Mouse (Mus musculus) right cerebral cortex, postnatal 36 days (tissue): ENCODE results near the gene Als2cl.

Source experiments
- DNase-seq, 2 experiments: peaks; one replicate each; pipeline ENCODE4 v3.0.0; 2022; ENCODE audit warnings: low spot score in 2 of 2, mixed read lengths in 1 of 2

The Als2cl gene

DNA sequence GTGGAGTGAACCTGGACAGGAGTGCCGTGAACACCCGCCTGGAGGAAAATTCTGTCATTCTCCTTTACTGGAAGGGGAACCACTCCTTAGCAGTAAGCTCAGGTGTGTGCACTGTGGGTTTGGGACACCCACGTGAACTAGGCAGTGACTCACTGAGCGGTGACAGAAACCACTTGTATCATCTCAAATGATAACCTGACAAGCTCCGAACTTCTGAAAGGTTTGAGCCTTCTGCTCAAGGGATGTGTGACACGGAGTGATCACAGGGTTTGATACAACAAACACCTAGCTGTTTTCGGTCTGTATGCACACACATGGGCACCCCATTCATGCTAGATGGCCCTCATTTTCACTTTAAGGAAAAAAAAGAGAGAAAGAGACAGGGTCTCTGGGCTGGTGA lies 37.1 kb downstream of the Als2cl start, which contains the start of gene Fam240a:
Fam240a (minus strand) TSS at position 76 of the 400 bp plus-strand sequence.
- no peak for DNase-seq

DNA sequence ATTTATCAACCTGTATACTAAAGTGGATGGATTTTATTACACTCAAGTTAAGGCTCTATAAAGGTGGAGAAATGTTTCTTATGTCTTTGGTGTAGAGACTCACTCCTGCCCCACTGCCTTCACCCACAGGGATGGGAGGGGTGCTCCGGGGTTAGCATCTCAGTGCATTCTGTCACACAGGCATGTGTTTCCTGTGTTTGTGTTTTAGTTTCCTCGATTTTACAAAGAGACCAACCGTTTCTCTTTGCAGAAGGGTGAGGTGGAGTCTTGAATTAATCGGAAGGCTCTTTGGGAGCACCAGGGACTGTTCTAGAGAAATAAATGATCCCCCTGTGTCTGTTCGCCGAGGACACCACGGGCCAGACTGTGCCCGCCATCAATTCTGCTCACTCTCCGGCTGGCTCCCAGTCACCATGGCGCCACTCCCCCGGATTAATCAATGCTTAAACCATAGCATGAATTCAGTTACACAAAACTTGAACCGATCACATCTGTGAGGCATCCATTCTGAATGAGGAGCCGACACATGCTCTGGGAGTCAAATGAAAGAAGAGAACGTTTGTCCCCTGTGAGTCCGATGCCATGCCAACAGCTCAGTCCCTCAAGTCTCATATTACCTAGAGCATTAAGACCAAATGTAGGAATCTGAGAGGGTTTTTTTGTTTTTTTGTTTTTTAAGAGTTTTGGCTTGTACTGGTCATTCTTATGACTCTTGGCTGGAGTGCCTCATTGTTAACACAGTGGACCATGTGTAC lies 41.2 kb downstream of the Als2cl start:
- no peak for DNase-seq

DNA sequence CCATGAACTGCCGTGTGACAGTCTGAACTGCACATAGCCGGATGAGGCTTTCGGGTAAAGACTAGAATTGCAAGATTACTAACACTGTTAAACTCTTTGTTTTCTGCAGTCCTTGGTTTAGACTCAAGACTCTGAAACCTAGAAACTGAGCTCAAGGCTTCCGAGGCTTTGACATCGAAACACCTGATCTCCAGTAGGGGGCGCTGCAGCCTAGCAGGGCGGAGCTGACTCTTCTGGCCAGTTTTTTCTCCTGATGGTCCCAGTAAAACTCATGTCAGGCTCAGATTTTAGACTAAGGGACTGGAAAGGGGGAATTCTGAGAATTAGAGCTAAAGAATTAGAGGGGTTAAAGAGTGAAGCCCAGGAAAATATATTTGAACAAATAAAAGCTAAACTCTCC lies 43.1 kb downstream of the Als2cl start:
- peak; percentile 19 to 34 for DNase-seq

DNA sequence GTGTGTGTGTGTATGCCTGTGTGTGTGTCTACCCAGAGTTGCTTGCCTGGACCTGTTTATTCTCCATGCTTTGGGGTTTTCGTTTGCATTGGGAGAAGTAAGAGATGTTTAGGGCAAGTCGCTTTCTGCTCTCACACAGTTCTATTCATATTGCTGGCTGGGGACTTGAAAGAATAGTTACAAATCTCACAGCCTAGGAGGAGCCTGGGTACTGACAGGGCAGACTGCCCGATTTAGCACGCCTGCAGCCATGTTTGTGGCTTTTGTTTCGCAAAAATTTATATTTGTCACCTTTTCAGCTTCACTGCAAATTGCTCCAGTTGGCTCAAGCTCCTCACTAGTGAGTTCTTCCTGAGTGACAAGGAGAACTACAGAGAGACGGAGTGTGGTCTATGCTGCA lies 51.9 kb downstream of the Als2cl start:
- DNase-seq = no peak

DNA sequence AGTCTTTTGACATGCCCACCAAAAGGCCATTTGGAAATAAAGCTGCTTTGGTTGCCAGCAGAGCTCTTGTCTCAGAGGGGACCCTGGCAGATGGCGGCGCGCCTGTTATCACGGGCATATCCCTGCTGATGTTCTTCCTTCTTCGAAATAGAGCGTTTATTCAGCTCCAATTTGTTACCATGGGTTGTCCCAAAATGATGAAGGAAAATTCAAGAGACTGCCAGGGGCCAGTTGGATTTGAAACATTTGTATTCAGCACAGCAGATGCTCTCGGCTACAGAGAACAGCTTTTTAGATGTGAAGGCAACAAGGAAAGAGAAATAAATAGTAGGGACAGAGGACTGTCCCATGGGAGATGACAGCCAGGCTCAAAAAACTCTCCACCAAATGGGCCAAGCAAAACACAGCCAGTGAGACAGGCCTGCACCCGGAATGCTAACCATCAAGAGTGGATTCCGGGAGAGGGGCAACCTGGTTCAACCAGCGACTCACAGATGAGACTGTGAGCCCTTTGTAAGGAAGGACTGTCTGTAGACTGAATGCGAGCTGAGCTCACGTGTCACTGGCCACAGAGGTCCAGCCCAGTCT lies 54.3 kb downstream of the Als2cl start:
- peak; percentile 7 to 23 for DNase-seq

DNA sequence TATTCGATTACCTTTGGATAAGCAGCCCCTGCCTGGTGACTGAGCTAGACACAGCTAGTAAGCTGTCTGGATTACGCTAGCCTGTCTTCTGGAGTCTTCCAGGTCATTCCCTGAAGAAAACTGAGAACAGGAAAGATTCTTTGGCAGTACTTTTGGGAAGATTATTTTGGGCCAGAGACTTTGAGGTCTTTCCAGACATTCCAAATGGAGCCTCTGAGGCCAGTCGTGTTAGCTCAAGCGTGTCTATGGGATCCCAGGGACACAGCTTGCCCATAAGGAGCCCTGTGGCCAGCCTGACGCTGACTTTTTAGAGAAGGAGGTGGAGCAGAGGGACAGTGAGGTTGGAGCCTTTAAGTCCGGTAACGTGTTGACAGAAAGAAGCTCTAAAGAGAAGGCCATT lies 56.3 kb downstream of the Als2cl start:
- no peak for DNase-seq

DNA sequence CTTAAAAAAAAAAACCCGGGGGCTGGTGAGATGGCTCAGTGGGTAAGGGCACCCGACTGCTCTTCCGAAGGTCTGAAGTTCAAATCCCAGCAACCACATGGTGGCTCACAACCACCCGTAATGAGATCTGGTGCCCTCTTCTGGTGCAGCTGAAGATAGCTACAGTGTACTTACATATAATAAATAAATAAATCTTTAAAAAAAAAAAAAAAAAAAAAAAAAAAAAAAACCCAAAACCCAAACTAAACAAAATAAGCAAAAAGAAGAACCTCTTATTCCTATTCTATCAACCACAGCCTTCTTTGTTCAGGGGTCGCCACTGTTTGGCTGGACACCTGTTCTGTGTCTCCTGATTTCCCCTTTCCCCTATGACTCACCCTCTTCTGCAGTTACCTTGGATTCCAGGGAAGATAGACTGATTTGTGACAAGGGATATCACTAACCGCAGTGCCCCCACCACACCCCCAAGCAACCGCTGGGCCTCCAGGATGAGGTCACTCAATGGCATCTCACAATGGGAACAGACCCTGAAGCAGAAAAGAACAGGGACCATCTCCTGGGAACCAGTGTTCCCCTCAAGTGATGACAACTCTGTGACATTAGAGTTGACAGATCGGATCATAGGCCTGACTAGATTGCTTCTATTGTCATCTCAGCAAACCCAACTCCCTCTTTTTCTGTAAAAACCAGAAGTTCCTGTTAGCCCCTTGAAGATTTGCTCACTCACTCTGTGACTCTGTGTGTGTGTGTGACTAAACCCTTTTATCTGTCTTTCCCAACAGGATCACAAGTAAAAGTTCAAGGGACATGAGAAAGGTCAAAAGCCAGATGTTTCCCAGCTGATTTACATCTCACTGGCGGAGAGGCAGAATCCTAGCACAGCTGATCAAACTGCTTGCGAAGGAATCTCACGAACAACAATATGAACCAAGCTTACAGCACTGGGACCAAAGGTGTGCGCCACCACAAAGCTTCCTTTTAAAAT lies 58.1 kb downstream of the Als2cl start:
- DNase-seq = no peak

DNA sequence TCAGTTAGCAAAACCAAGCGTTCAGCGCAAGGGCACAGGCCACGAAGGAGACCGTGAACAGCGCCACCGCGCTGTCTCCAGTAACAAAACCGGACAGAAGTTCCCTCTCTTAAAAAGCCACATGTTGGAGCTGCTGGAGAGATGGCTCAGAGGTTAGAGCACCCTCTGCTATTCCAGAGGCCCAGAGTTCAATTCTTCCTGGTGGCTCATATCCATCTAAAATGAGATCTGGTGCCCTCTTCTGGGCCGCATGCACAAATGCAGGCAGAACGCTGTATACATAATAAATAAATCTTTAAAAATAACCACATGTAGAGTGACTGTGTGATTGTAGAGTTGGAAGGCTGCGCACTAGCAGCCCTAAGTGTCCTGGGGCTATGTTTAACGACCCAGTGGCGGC lies 64.6 kb downstream of the Als2cl start:
- no peak for DNase-seq

DNA sequence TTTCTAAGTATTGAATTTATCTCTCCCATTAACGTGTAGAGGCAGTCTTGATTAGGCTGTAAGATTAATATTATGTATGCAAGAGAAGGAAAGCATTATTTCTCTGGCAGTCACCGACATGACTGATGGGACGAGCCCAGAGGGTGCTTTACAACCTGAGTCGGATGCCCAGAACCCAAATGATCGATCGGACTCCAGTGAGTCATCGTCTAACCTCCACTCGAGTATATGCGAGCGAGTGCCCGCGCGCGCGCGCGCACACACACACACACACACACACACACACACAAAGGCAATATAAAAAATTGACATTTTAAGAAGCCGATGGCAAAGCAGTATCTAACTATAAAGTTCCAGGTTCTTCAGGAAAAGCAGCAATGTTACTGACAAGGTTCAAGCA lies 65.7 kb downstream of the Als2cl start:
- DNase-seq = no peak

DNA sequence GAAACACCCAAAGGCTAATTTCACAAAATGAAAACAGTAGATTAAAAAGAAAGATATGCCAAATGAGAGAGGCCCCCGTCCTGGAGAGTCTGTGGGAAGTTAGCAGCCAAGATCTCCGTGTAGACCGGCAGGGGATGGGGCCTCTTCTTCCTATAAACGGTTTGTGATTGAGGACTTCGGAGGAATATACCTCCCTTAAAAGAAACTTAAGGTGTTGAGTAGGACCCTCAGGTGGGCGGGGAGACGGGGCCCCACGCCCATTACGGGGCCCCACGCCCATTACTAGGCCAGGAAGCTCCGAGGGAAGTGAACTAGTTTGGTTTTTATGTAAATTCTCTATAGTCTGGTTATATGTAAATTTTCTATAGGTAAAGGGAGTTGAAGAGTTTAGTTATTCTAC lies 66.3 kb downstream of the Als2cl start, which contains the start of gene Tdgf1:
Tdgf1 (minus strand) TSS at position 233 of the 400 bp plus-strand sequence.
- no peak for DNase-seq

DNA sequence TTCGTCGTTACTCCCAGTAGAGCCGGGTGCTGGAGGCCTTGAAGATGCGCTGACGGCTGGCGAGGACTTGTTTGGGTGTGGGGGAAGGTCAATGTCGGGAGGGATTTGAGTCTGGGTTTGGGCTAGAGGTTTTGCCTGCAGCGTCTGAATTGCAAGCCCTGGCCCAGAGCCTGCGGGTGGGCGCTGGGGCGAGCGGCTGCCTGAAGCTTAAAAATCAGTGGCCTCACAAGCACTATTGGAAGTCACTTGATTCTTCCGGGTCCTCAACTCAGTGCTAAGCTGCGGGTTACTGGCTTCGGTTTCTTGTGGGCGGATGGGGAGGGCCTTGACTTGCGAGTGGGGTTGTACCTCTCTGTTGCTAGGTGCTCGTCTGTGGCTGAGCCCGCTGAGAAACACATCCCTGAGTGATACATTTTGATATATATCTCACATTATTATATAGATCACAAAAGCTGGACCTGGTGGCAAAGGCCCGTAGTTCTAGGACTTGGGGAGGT lies 66.9 kb downstream of the Als2cl start:
- no peak for DNase-seq

DNA sequence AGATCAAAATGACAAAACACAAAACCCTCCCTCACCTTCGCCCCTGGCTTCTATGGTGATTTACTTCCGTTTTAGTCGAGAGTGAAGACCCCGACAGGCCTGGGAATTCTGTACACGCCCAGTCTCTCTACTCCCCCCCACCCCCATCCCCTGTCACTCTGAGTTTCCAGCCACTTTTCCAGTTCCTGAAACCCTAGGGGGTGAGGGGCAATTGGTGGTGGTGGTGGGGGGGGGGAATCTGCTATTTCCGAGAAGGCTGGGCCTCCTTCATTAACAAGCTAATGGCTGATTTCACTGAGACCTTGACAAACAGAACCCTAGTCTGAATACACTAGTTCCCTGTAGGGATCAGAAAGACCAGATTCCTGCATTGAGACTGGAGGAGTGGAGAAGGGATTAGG lies 67.6 kb downstream of the Als2cl start:
- DNase-seq = no peak

DNA sequence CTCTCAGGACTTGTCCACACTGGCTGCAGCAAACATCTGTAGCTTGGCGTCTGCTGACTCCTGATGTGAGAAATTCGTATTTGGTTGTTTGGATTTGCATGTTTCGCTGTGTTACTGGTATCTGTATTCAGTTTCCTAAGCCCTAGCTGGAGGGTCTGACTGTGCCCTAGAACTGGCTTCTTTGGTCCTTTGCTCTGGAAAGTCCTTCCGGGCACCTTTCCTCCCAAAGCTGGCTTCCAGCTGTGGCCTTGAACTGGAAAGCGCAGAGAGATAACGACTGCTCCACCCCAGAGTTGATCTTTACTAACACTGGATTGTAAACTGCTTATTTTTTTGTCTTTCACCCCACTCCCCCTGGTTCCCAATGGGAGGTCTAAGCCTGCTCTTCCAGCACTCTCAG lies 68.2 kb downstream of the Als2cl start:
- no peak for DNase-seq

DNA sequence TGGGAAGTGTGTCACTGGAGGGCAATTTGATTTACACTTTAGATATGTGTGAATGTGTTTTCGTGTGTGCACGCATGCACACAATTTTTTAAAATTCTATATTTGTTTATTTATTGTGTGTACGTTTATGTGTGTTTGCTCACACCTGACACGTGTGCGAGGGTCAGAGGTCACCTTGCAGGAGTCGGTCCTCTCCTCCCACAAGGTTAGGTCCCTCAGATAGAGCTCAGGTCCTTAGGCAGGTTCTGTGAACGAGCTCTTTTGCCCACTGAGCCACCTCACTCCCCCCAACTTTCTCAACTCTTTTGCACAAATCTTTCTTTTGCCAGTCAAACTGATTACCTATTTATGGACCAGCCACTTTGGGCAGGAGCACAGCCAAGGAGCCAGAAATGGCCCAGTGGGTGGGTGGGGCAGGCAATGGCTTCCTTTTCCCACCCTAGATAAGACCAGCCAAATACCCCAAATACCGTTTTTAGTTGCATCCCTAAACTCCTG lies 69.2 kb downstream of the Als2cl start:
- DNase-seq = no peak

DNA sequence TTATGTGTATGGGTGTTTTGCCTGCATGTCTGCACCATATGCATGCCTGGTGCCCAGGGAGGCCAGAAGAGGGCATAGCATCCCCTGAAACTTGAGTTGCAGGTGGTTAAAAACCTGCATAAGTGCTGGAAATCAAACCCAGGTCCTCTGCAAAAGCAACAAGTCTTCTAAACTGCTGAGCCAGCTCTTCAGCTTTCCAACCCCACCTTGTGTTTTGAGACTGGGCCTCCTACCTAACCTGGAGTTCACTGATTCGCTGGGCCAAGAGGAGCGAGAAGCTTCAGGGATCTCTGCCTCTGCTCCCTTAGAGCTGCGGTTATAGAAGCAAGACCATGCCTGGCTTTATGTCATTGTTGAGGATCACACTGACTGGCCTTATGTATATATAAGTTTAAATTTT lies 70.4 kb downstream of the Als2cl start:
- no peak for DNase-seq
